Mouse (Mus musculus) lung, postnatal 0 days (tissue): ENCODE results near the gene Tepp.

Experiments used
- CTCF ChIP-seq: IDR thresholded peaks from 2 replicates; pipeline ENCODE4 v1.5.1; 2016; ENCODE audit warnings: antibody characterized with exemption, mild to moderate bottlenecking
- EP300 ChIP-seq: IDR thresholded peaks from 2 replicates; pipeline ENCODE4 v1.6.1; 2016; ENCODE audit warnings: antibody characterized with exemption, mild to moderate bottlenecking, control low read depth

GRCm38 (mm10) chr8:95314707-95315106, 4.3 kb downstream of the Tepp start:
- peak; percentile 26; the same call in 1 of the 2 replicates for TF ChIP-seq CTCF
- TF ChIP-seq EP300: no peak
